Mouse (Mus musculus) left cerebral cortex, postnatal 36 days (tissue): Measurements from ENCODE around the gene Gm6592. TPM values are rescaled to one million over a fixed set of nuclear protein-coding genes. Genes with fewer than 3 reads are reported as not detected.
"Not testable (repeated sequence)": the region's sequence is repeated elsewhere in the genome, so short reads cannot be mapped to it uniquely, and the experiment has no call there.

Experiments used
- DNase-seq, 2 experiments: peaks; one replicate each; pipeline ENCODE4 v3.0.0; 2021 to 2022; ENCODE audit warnings: low spot score in 2 of 2, mixed read lengths in 1 of 2
- intact Hi-C: fragments of 180-260 bp; cut with DNase I; formaldehyde crosslinking; loops from one replicate; pipeline ENCODE4 v1.15.1; 2025
- total RNA-seq, 2 experiments: library from RNA; stranded (reverse); gene quantifications; 2 replicates each; pipeline ENCODE4 v1.2.3; 2021

Gm6592 gene
- not detected for total RNA-seq

DNA sequence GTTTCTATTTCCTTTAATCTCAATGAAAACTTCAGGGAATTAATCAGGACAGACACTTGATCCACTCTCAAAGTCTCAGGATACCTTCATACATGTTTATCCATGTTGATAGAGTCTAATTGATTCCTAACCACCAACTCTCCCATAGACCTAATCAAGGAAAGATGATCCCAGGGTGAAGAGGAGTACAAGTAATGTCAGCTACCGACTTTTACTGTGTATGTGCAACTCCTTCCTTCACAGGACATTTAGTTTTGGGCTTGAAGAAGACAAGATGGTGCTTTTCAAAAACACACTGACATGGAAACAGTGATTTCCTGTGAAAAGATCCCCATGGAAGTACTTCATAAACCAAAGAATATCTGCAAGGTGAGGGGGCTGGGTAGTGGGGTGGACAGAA is at the start of gene Gm6592:
Gene Gm6592 (plus strand): TSS at position 301 of the 400 bp plus-strand sequence.
- intact Hi-C loops: no loop called here

DNA sequence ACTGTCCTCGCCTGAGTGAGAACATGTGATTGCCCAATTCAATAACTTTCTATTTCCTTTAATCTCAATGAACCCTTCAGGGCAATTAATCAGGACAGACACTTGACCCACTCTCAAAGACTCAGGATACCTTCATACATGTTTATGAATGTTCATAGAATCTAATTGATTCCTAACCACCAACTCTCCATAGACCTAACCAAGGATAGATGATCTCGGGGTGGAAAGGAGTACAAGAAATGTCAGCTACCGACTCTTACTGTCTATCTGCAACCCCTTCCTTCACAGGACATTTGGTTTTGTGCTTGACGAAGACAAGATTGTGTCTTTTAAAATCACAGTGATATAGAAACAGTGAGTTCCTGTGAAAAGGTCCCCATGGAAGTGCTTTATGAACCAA is 40.4 kb upstream of the Gm6592 start, which contains the start of gene Ssxb5:
Gene Ssxb5 (plus strand): TSS at position 301 of the 400 bp plus-strand sequence.
- not testable (repeated sequence) for DNase-seq

More for the DNA sequence above, at the start of gene Gm6592:
- DNase-seq: no peak

DNA sequence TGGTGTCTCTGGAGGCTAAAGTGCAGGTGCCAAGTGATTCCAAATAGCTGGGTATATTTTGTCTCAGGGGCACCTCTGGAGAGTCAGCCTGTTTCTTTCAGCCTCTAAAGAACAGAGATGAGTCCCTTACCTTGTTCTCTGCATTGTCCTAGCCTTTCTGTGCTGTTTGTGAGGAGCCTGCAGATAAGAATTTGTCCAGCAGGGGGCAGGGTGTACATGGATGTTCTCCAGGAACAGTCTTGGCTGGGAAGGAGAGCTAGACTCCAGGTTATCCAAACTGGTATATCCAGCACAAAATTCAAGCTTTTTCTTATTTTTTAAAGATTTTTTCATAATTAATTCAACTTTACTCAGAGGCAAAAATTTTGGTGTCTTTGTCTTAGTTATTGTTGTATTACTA is 11.8 kb upstream of the Gm6592 start:
- DNase-seq: peak; percentile 10 to 34
- intact Hi-C loops: loop anchor here (10.0 kb wide), 1 partner anchor 93 kb away; no protein-coding TSS in a partner anchor

More for the DNA sequence above, 40.4 kb upstream of the Gm6592 start, which contains the start of gene Ssxb5:
- intact Hi-C loops: not testable (repeated sequence)

DNA sequence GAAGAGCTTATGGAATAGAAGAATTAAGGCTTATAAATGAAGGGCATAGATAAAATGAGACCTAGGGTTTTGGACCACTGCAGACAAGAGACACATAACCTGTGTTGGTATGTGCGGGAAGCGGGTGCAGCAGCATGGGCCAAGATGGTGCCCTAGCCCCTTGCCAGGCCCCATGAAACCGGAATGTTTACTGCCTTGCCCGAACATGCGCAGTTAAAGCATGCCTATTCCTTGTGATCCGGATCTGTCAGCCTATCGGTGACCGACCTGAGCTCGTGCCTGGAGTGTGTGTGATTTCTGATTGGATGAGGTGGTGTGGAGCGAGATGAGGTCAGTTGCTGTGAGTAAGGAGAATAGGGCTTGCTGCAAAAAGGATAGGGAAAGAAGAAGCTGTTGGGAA is 8.7 kb downstream of the Gm6592 start:
- intact Hi-C loops: no loop called here
- DNase-seq: no peak

DNA sequence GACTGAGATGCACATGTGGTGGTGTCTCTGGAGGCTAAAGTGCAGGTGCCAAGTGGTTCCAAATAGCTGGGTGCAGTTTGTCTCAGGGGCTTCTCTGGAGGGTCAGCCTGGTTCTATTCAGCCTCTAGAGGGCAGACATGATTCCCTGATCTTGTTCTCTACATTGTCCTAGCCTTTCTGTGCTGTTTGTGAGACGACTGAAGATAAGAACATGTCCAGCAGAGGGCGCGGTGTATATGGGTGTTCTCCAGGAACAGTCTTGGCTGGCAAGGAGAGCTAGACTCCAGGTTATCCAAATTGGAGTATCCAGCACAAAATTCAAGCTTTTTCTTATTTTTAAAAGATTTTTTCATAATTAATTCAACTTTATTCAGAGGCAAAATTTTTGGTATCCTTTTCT is 20.5 kb downstream of the Gm6592 start:
- intact Hi-C loops: not testable (repeated sequence)
- peak; percentile 36 to 54 for DNase-seq

DNA sequence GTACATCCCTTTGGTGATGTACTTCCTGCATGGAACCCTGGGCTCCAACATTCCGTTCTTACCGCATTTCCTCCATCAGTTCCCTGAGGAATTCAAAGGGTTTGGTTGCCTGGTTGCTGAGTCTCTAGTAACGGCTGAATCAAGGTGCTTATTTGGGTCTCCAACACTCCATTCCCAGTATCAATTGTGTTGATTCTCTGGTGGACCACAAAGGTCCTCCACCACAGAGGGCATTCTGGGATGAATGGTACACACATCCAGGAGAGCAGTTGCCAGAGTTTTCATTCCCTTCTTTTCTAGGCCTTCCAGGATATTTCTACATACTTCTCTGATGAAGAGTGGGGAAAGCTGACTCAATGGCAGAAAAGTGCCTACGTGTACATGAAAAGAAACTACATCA is 30.2 kb downstream of the Gm6592 start, which contains the start of gene Gm5751:
Gene Gm5751 (plus strand): TSS at position 301 of the 400 bp plus-strand sequence.
- intact Hi-C loops, DNase-seq: not testable (repeated sequence)

DNA sequence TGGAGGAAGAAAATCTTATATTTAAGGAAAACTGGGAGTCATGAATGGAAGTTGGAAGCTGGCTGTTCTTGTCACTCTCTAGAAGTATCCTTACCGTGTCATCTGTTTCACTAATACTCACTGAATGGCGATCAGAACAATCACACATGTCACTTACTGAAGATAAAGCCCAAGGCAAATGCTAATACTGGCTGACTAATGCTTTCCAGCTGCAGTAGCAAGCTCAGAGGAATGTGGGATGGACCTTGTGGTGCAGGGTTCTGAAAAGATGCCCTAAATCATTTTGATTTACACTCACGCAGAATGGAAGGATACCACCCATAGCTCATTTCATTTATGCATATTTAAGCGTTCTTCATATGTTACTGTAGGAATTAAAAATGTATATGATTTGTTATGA is 40.5 kb downstream of the Gm6592 start:
- intact Hi-C loops: no loop called here
- DNase-seq: no peak

DNA sequence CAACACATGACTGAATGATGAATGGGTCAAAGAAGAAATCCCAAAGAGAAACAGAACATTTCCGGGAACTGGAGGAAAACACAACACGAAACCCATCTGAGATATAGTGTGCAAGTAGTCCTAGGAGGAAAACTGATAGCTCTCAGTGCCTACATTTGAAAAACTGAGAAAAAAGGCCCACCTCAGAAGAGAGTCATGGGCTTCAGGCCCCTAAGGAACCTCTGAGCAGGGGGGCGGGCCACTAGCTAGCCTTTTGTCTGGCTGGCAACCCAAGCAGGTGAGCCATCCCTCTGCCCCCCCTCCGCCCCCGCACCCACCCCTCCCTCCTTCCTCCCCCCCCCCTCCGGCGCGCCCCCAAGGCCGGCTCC is 48.2 kb downstream of the Gm6592 start:
- intact Hi-C loops: loop anchor here (10.0 kb wide), 1 partner anchor 53 kb away; no protein-coding TSS in a partner anchor

DNA sequence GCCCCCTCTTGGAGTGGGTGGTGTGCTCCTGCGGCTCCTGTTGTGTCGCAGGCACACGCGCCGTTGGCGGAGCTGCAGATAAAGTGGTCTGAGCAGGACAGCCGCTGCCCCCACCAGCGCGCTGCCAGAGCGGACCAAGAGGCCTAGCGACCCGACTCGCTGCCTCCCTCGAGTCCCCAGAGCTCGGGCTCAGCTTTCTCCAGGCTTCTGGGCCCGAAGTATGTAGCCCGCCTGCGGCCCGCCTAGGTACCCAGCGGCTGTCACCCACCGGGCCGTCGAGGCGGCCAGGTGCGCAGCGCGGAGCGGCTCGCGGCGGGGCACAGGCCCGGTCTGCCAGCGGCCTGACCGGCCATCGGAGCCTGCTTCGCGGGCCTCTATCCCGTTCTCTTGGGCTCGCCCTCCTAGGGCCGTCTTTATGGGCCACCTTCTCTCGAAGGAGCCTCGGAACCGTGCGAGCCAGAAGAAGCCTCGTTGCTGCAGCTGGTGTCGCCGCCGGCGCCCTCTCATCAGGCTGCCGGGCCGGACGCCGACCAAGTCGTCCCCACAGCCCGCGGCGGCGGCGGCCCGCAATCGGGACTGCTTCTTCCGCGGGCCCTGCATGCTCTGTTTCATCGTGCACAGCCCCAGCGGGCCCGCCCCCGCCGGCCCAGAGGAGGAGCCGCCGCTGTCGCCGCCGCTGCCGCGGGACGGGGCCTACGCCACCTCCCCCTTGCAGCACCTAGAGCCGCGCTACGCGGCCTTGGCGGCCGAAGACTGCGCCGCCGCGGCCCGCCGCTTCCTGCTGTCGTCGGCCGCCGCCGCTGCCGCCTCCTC is 48.8 kb downstream of the Gm6592 start, which contains the start of gene B630019K06Rik:
Gene B630019K06Rik (plus strand): TSS at position 40 of the 813 bp plus-strand sequence.
- intact Hi-C loops: loop anchor here (10.0 kb wide), 1 partner anchor 52 kb away; no protein-coding TSS in a partner anchor
- peak; percentile 49 to 69 for DNase-seq

More for the DNA sequence above, 48.2 kb downstream of the Gm6592 start:
- DNase-seq: peak in 1 of 2 experiments; percentile 4

DNA sequence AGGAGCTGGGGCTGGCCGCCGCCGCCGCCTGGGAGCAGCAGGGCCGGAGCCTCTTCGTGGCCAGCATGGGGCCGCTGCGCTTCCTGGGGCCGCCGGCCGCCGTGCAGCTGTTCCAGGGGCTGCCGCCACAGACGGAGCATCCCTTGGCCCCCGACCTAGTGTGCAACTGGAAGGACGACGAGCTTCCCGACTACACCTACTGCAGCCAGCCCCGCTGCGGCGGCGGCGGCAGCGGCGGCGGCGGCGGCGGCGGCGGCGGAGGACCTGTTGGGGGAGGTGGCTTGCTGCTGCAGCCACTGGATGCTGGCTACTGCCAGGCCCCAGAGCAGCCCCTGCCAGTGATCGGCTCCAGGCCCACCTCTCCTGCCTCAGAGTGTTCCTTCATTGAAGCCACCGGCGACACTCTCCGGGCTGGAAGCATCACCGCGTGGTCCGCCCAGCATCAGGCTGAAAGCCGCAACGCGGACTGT is 49.4 kb downstream of the Gm6592 start:
- DNase-seq: peak; percentile 24 to 38
- intact Hi-C loops: loop anchor here (10.0 kb wide), 1 partner anchor 52 kb away; no protein-coding TSS in a partner anchor

Other genes with a start within 250 kb of the Gm6592 start
- gene Ssxb8, start 153.2 kb upstream of the Gm6592 start, total RNA-seq: not detected
- not detected for gene Ssx9, start 95.6 kb upstream of the Gm6592 start, total RNA-seq
- not detected for gene Ssxb5, start 40.3 kb upstream of the Gm6592 start, total RNA-seq
- gene Gm5751, start 30.3 kb downstream of the Gm6592 start, total RNA-seq: not detected
- gene B630019K06Rik, start 48.4 kb downstream of the Gm6592 start, total RNA-seq: 10 to 100 TPM; 29.4 to 34.5 TPM
- gene Fthl17b, start 119.0 kb downstream of the Gm6592 start, total RNA-seq: not detected
- gene Fthl17c, start 132.6 kb downstream of the Gm6592 start, total RNA-seq: not detected
- not detected for gene Fthl17d, start 142.8 kb downstream of the Gm6592 start, total RNA-seq
- not detected for gene Fthl17e, start 189.5 kb downstream of the Gm6592 start, total RNA-seq
- gene Fthl17f, start 219.0 kb downstream of the Gm6592 start, total RNA-seq: not detected